Mouse (Mus musculus) right cerebral cortex, postnatal 4 days (tissue): Measurements from ENCODE around the gene Usp26.

ENCODE experiments used
- DNase-seq: peaks from one replicate; pipeline ENCODE4 v3.0.0-alpha.2; 2022

Usp26 gene

DNA sequence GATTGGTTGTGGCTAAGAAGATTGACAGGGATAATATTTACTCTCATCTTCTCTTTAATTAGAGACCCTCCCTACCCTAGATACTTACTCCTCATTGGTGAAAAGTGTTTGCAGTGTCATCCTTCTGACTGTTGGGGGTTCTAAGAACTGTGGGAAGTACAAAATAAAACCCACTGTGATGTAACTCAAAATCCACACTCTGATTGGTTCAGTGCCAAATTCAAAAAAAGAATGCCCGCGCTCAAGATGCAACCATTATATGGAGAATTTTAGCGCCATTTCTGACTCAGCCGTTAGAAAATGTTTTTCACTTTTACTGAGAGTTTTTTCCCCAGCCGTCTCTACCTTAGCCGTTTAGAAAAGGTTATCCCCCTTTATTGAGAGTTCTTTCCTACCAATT lies at the start of gene Usp26:
Usp26 (minus strand) TSS at position 101 of the 400 bp plus-strand sequence.
- no peak for DNase-seq

DNA sequence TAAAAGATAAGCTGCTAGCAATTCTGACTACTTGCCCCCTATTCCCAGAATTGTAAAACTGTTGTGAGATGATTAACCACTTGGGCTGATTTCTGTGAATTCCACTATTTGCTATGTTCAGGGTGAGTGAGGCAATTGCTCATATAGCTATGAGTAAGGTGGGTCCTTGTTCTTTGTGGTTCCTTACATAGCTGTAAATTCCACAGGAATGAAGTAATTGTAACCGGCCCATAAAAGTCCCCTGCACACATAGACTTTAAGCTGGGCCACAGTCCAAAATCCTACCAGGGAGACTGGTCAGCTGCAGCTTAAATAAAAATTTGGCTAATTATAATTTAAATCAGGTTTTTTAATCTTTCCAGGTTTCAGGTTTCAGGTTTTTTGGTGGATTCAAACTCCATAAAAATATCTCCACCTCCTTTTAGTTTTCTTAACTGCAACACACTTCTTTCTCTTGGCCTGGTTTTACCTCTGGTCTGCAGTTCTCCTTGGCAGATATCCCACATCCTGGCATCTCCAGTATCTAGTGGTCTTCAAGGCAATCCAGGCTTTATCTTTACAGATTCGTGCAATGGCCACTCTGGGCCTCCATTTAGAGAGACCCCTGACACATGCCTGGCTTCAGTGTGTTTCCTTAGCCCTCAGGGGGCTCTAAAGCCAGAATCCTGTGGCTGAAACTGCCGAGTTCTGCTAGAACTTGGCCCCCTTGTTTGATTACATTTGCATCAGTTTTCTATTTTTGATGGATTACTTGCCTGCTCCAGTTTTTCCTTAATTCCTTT lies 13.6 kb upstream of the Usp26 start:
- no peak for DNase-seq

DNA sequence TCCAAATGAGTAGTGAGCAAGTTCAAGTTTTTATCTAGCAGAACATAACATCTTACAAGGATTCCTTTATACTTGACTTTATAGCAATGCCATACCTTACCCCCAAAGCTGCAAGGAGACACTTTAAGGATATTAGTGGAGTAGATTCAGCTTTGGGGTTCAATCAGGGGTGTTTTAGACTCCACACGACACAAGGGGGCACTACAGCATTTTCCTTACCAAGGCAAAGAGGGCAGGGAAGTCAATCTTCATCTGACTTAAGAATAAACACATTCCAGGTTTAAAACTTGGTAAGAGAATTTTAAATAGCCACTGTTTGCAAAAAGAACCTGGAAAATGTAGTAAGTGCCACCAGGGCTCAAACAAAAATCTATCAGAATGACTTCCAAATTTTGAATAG lies 33.6 kb downstream of the Usp26 start:
- DNase-seq = peak; percentile 3

DNA sequence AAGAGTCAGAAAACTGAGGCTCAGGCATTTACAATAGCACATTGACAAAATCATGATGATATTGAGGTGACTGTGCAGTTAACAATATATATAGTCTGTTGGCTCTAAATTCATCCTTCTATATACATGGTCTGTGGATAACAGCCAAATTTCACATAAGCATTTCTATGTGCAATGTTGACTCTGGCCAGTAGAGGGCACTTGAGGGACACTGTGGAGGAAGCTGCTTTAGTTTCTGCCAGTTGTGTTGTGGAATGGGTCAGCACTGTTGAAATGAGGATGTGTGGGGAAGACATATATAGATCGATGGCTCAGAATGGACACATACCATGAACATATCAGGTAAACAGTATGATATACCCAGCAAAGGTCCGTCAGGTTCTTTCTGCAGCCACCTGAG lies 64.6 kb downstream of the Usp26 start:
- peak; percentile 55 for DNase-seq

DNA sequence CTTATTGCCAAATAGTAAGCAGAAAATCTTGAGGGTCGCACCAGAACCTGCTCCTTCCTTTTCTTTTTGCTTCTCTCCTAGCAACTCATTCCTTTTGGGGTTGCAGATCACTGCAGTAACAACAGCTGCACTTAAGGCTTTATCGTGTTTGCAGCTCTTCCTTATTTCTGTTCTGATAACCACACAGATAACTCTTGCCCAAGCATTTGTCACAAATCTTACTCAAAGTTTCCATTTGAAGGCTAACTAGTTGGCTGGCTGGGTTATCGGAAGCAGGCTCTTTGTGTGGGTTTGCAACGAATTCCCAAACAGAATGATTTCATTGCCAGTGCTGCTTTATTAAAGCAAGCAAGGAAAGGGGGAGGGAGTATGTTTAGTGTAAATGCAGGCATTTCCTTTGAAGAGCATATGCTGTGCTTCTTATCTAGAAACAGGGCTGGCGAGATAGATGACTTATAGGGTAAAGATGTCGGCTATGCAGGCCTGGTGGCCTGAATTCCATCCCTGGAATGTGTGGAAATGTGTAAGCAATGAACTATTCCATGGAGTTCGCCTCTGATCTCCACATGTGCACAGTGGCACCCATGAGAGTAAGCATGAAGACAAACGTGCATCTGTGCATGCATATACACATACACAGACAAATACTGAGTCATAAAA lies 86.8 kb downstream of the Usp26 start:
- no peak for DNase-seq

DNA sequence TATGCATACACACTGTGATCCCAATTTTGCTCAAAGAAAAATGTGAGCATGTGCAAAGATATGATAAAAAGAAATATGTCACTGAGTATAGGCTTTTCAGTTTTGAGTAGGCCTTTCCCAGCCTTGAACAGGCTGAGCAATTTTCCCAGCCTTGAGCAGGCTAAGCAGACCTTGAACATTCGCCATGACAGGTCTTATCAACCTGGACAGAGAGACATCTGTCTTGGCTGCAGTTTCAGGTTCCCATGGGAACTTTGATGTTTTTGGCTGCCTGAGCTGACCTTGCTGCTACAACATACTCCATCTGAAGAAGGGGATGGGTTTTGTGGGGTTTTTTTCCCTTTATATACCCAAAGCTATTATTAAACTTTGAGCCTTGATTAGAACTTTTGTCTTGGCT lies 88.0 kb downstream of the Usp26 start:
- DNase-seq = no peak
